Mouse (Mus musculus): ENCODE measurements around the gene Ppp1r26. TPM values are rescaled to one million over a fixed set of nuclear protein-coding genes. Genes with fewer than 3 reads are reported as not detected.

The Ppp1r26 gene
- total RNA-seq, 2 experiments from 2014 or later: 27.9 TPM

DNA sequence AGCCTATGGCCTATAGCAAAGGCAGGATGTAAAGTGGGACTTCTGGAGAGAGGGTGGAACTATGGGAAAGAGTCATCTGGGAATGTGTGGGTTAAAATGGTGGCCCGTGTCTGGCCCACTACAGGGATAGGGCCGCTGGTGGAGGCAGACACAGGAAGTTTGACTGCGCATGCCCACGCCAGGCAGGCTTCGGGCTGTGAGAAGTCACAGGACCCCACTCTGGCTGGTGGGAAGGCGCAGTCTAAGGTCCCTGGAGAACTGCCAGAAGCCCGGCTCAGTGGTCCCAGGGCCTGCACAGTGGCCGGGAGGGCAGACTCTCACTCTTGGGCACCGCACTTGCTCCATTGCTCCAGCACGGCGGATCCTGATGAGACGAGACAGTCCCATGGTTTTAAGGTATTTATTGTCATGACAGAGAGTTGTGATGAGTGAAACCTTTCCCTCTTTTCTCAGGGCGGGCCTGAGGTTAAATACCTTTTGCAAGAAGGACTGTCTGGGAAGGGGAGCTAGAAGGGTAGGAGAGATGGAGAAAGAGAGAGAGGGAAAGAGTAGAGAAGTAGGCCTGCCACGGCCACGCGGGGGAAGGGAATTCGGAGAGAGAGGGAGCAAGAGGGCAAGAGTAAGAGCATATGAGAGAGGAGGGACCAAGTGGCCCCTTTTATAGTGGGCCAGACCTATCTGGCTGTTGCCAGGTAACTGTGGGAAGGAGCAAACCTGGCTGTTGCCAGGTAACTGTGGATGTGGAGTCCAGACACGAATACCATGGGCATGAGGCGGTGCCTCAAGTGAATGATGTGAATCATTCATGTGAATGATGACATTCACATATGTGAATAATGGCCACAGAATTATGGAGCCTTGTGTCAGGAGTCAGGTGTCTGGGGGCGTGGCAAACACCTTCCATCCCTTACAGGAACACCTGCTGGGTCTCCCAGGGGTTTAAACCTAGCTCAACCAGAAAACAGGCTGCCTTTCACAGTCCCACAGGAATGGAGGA, 32.9 kb downstream of the Ppp1r26 start:
- no peak overlapping the region for H3K27ac ChIP-seq
- DNase-seq (ENCODE audit: extremely low spot score in 1 of 2, low spot score in 2 of 2): no peak
- no peak for TF ChIP-seq CTCF (IDR thresholded peaks at IDR 0.05)
- no peak overlapping the region for H3K4me3 ChIP-seq
- intact Hi-C loops (cut with DNase I): no loop called here

DNA sequence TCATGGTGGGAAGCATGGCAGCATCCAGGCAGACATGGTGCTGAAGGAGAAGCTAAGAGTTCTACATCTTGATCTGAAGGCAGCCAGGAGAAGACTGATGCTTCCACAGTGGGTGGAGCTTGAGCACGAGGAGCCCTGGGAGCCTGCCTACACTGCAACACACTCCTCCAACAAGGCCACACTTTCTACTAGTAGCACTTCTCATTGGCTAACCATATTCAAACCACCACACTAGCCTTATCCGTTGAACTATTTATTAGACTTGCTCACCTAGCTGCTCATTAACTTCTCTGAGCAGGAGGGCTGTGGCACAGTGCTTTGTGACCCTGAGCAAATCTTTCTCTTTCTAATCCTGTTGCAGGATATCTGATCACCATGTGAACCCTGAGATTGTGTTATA, 37.3 kb downstream of the Ppp1r26 start:
- no peak overlapping the region for H3K4me3 ChIP-seq
- intact Hi-C loops (cut with DNase I): no loop called here
- no peak for TF ChIP-seq CTCF (IDR thresholded peaks at IDR 0.05)
- no peak for DNase-seq (ENCODE audit: extremely low spot score in 1 of 2, low spot score in 2 of 2)
- H3K27ac ChIP-seq: no peak overlapping the region

DNA sequence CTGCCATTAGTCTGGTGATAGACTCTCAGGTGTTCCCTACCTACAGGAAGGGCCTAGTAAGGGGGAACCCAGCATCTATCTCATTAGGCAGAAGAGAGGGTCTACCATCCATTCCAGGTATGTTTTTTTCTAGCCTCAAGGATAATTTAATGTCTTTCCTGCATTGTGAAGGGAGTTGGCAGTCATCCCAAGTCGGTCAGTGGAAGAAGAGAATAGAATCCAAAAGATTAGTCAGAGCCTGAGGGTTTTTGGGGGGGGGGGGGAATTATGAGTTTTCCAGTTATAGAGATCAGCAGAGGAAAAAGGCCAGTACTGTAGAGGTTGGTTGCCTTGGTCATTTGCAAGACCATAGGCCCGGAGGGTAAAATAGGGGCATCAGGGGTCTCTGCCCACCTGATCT, 47.9 kb downstream of the Ppp1r26 start:
- no peak for DNase-seq (ENCODE audit: extremely low spot score in 1 of 2, low spot score in 2 of 2)

DNA sequence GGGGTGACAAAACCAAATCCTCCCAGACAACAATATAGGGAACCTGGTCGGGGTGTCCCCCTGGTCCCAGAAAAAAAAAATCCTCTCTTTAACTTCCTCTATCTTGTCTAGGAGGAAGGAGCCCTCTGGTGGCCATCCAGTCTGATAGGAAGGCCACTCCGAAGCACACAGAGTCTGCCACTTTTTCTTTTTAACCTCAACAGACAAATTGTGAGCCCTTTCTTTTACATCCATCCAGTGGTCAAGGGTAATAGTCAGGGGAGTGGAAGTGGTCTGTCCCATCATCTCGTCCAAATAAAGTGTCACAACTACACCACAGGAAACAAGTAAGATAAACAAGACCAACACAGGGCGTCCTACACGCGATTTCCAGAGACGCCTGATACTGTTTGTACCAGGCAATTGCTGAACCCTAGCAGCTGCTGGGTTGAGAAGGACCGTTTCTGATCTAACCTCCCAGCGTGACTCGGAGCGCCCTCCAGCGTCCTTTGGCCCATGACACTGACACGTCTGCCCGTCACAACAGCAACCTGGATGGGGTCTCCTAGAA, 48.7 kb downstream of the Ppp1r26 start:
- peak; percentile 65 for TF ChIP-seq CTCF (IDR thresholded peaks at IDR 0.05)
- H3K4me3 ChIP-seq: no peak overlapping the region
- no peak overlapping the region for H3K27ac ChIP-seq
- peak in 1 of 2 experiments; percentile 10 for DNase-seq (ENCODE audit: extremely low spot score in 1 of 2, low spot score in 2 of 2)
- intact Hi-C loops (cut with DNase I): no loop called here

More for the DNA sequence above, 47.9 kb downstream of the Ppp1r26 start:
- TF ChIP-seq CTCF (IDR thresholded peaks at IDR 0.05): no peak
- Histone ChIP-seq H3K27ac (no peak overlapping the region), H3K4me3 (no peak overlapping the region)
- intact Hi-C loops (cut with DNase I): no loop called here

DNA sequence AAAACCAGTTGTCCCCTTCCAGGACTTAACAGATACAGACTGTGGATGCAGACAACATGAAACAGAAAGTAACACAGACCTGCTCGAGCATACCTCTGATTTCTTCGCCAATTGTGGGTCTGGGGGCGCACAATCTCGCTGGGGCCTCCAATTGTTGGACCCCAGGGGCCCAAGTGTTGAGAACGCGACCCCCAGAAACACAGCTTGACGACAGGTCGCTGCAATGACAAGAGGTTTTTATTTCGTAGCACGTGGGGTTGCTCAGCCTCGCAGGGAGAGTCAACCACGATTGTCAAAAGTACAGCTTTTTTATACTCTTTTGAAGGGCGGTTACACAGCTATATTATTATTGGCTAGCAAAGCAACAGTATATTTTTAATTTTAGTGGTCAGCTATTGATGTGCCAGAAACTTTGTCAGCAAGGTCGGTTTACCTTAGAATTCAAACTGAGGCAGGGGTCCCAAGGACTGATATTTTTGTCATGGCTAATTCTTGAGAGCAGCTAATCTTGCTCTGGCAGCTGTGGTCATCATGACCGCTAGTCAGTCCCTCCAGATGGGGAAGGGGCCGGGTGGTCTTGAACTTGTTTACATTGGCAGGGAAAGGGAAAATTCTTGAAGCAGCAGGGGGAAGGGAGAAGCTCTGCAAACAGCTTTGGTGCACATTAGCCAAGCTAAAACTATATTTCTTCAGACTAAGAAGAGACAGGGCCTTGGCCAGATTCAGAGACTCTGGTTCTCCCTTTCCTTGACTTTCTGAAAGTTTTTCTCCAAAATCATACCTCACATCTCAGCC, 49.4 kb downstream of the Ppp1r26 start:
- peak; percentile 4 to 7 for DNase-seq (ENCODE audit: extremely low spot score in 1 of 2, low spot score in 2 of 2)
- TF ChIP-seq CTCF (IDR thresholded peaks at IDR 0.05): no peak
- Histone ChIP-seq H3K27ac (no peak overlapping the region), H3K4me3 (no peak overlapping the region)
- intact Hi-C loops (cut with DNase I): no loop called here

DNA sequence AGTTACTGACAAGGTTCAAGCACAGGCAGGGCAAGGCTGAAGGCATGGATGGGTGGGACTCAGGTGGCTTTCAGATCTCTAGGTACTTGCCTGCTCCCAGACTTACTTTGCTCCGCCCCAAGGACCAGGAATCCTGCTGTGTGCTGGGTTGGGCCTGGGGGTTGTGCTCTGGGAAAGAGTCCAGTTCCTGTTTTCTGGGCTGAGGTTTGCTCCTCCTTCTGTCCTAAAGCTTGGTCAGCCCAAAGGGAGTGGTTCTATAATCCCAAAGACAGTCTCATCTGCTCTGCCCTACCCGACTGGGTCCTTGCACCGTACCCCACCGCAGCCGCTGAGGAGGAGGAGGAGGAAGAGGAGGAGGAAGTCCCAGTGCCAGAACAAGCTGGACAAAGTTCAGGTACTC, 50.1 kb downstream of the Ppp1r26 start, which contains the start of gene Gbgt1:
Gene Gbgt1 (plus strand): TSS at position 221 of the 400 bp plus-strand sequence.
- H3K4me3 ChIP-seq: 0 out of 2 replicates have a peak within 1 kb of the TSS, but pooled peaks have one; percentile 13
- no peak within 1 kb of the TSS for H3K27ac ChIP-seq
- peak; percentile 5 to 7 for DNase-seq (ENCODE audit: extremely low spot score in 1 of 2, low spot score in 2 of 2)
- intact Hi-C loops (cut with DNase I): no loop called here
- TF ChIP-seq CTCF (IDR thresholded peaks at IDR 0.05): no peak

DNA sequence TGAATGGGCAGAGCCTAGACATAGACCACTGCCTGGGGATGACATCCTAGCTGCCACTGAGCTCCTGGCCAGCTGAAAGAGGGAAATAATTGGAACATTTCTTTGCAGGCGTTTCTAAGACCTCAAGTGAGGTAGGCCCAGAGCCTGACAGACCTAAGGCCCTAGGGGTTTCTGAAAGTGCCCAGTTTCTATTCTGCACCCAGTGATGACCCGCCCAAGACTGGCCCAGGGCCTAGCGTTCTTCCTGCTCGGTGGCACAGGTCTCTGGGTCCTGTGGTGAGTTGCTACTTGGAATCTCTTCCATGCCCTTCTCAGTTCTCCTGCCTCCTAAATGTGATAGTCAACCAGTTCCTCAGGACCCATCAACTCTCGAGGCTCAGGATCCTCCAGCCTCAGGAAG, 51.0 kb downstream of the Ppp1r26 start:
- DNase-seq (ENCODE audit: extremely low spot score in 1 of 2, low spot score in 2 of 2): peak; percentile 3 to 6
- Histone ChIP-seq H3K4me3 (no peak overlapping the region), H3K27ac (no peak overlapping the region)
- intact Hi-C loops (cut with DNase I): no loop called here
- TF ChIP-seq CTCF (IDR thresholded peaks at IDR 0.05): no peak

DNA sequence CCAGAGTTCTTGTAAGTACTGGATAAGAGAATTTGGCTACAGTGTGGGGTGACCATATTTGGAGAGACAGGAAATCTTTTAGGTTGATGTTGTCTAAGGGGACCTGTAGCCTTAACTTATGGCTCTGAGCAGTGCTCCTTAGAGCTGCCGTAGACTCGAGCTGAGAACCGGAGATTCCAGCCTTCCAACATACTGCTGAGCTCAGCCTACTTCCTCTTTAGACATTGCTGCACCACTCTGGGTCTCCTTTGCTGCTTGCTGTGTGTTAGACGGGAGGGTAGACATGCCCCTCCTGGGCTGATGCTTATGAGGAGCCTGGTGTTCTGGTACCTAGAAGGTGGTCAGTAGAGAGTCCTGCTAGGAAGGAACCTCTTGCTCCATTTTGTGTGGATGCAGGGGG, 51.8 kb downstream of the Ppp1r26 start:
- intact Hi-C loops (cut with DNase I): no loop called here
- Histone ChIP-seq H3K27ac (no peak overlapping the region), H3K4me3 (no peak overlapping the region)
- DNase-seq (ENCODE audit: extremely low spot score in 1 of 2, low spot score in 2 of 2): peak; percentile 2 to 4
- TF ChIP-seq CTCF (IDR thresholded peaks at IDR 0.05): no peak

DNA sequence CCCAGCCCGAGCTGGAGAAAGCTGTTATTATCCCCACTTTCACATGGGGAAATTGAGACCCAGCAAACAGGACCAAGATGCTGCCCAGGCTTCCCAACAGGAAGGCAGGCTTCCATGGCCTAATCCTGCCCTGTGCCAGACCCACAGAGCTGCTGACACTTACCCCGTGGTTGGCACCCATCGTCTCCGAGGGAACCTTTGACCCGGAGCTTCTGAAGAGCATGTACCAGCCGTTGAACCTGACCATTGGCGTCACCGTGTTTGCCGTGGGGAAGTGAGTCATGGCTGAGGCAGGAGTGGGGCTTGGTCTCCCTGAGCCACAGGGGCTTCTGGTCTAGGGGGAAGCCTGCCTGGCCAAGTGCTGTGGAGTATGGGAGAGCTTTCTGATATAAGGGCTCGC, 56.4 kb downstream of the Ppp1r26 start:
- no peak for DNase-seq (ENCODE audit: extremely low spot score in 1 of 2, low spot score in 2 of 2)
- Histone ChIP-seq H3K4me3 (no peak overlapping the region), H3K27ac (no peak overlapping the region)
- intact Hi-C loops (cut with DNase I): no loop called here
- no peak for TF ChIP-seq CTCF (IDR thresholded peaks at IDR 0.05)

DNA sequence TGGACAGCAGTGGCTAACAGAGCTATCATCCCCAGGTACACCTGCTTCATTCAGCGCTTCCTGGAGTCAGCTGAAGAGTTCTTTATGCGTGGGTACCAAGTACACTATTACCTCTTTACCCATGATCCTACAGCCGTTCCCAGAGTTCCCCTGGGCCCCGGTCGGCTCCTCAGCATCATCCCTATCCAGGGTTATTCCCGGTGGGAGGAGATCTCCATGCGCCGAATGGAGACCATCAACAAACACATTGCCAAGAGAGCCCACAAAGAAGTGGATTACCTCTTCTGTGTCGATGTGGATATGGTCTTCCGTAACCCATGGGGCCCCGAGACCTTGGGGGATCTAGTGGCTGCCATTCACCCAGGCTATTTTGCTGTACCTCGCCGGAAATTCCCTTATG, 58.1 kb downstream of the Ppp1r26 start:
- DNase-seq (ENCODE audit: extremely low spot score in 1 of 2, low spot score in 2 of 2): no peak
- TF ChIP-seq CTCF (IDR thresholded peaks at IDR 0.05): no peak
- H3K27ac ChIP-seq: no peak overlapping the region
- intact Hi-C loops (cut with DNase I): no loop called here
- H3K4me3 ChIP-seq: no peak overlapping the region

Other genes with a start within 250 kb of the Ppp1r26 start
- gene 1700007K13Rik, start 19.5 kb downstream of the Ppp1r26 start, total RNA-seq (2021): 1 to 10 TPM; 4.2 TPM
- 10 to 100 TPM; 36.1 to 36.8 TPM for gene Mrps2, start 21.3 kb downstream of the Ppp1r26 start, total RNA-seq (2021)
- gene Gbgt1, start 50.1 kb downstream of the Ppp1r26 start, total RNA-seq (2021): 1 to 10 TPM; 1.8 to 2.9 TPM
- 1 to 10 TPM in 1 of 2 experiments, not detected in 1; 1.9 TPM for gene Gm10134, start 59.3 kb downstream of the Ppp1r26 start, total RNA-seq (2021)
- gene Ralgds, start 66.3 kb downstream of the Ppp1r26 start, total RNA-seq (2021): 10 to 100 TPM; 81.1 to 92.6 TPM
- gene Cel, start 116.6 kb downstream of the Ppp1r26 start, total RNA-seq (2021): not detected
- 10 to 100 TPM; 18.3 TPM for gene Gtf3c5, start 137.0 kb downstream of the Ppp1r26 start, total RNA-seq (2021)
- gene Gfi1b, start 175.2 kb downstream of the Ppp1r26 start, total RNA-seq (2021): not detected
- gene Tsc1, start 194.4 kb downstream of the Ppp1r26 start, total RNA-seq (2021): 10 to 100 TPM; 53.8 to 57.2 TPM